Mouse (Mus musculus): ENCODE data around the gene Dgcr8. TPM values are rescaled to one million over a fixed set of nuclear protein-coding genes. Genes with fewer than 3 reads are reported as not detected.

Gene Dgcr8
- polyA plus RNA-seq, 1 experiment from 2014 or later: 32.2 TPM

GRCm38 (mm10) chr16:18214858-18215257, 74.2 kb downstream of the Dgcr8 start:
- H3K4me1 ChIP-seq: peaks cover 10% of the 10 kb centered on the region
- H3K4me2 ChIP-seq: no peak overlapping the region
- no peaks in the 10 kb centered on the region for H3K27me3 ChIP-seq
- no peak overlapping the region for H3K4me3 ChIP-seq
- H3K9ac ChIP-seq: no peak overlapping the region
- WGBS: 69% methylated on average over 7 of the region's 7 CpGs
- H3K36me3 ChIP-seq: no peaks in the 10 kb centered on the region
- no peaks in the 10 kb centered on the region for H3K9me3 ChIP-seq
- ATAC-seq (ENCODE audit: borderline replicate concordance, extremely low read depth, low FRiP score, low TSS enrichment): no peak
- no peak overlapping the region for H3K27ac ChIP-seq

- Histone ChIP-seq H3K27ac (no peak overlapping the region), H3K27me3 (no peaks in the 10 kb centered on the region), H3K4me1 (peaks cover 5% of the 10 kb centered on the region; the same call in 1 of the 2 replicates), H3K9me3 (no peaks in the 10 kb centered on the region), H3K4me3 (no peak overlapping the region), H3K4me2 (no peak overlapping the region), H3K36me3 (no peaks in the 10 kb centered on the region), H3K9ac (no peak overlapping the region)
- WGBS: 44% methylated on average over 6 of the region's 6 CpGs
- ATAC-seq (ENCODE audit: borderline replicate concordance, extremely low read depth, low FRiP score, low TSS enrichment): no peak
Observed at GRCm38 (mm10) chr16:18213689-18214088, 75.4 kb downstream of the Dgcr8 start.

- Histone ChIP-seq H3K27ac (no peak overlapping the region), H3K36me3 (no peaks in the 10 kb centered on the region), H3K4me2 (no peak overlapping the region), H3K9me3 (no peaks in the 10 kb centered on the region), H3K9ac (no peak overlapping the region), H3K27me3 (no peaks in the 10 kb centered on the region), H3K4me3 (no peak overlapping the region), H3K4me1 (peaks cover 5% of the 10 kb centered on the region; the same call in 1 of the 2 replicates)
- WGBS: 44% methylated on average over 10 of the region's 10 CpGs
- 0 out of 2 replicates have a peak, but pooled peaks have one; percentile 21 for ATAC-seq (ENCODE audit: borderline replicate concordance, extremely low read depth, low FRiP score, low TSS enrichment)
Observed at GRCm38 (mm10) chr16:18211417-18212171, 77.5 kb downstream of the Dgcr8 start.

GRCm38 (mm10) chr16:18210701-18211416, 78.2 kb downstream of the Dgcr8 start:
- H3K4me1 ChIP-seq: peaks cover 5% of the 10 kb centered on the region; the same call in 1 of the 2 replicates
- no peaks in the 10 kb centered on the region for H3K9me3 ChIP-seq
- 0 out of 2 replicates have a peak, but pooled peaks have one; percentile 2 for ATAC-seq (ENCODE audit: borderline replicate concordance, extremely low read depth, low FRiP score, low TSS enrichment)
- no peak overlapping the region for H3K4me3 ChIP-seq
- H3K4me2 ChIP-seq: no peak overlapping the region
- 23% methylated on average over 8 of the region's 8 CpGs for WGBS
- no peaks in the 10 kb centered on the region for H3K27me3 ChIP-seq
- no peaks in the 10 kb centered on the region for H3K36me3 ChIP-seq
- no peak overlapping the region for H3K9ac ChIP-seq
- H3K27ac ChIP-seq: no peak overlapping the region

MicroRNAs within 50 kb of the gene (microRNA counts, 519-probe panel; counts per million panel counts)
- microRNA mmu-miR-1306: 2,491 counts per million, percentile 50 among the panel's probes with 10 or more counts
- microRNA mmu-miR-185: 2,674 counts per million, percentile 67 among the panel's probes with 10 or more counts

Small RNA genes lying within 50 kb of the gene (microRNA-seq; reads per million reads assigned to microRNA genes)
- gene Gm24572: 0.93 reads per million
- gene Mir1306: 247 reads per million, percentile 62 among the genes with 10 or more reads in this experiment
- 269 reads per million, percentile 63 among the genes with 10 or more reads in this experiment for gene Mir185

Other genes with a start within 250 kb of the Dgcr8 start
- 95.5 and 97.9 TPM in 2 replicates for gene Dgcr6, start 236.4 kb downstream of the Dgcr8 start, polyA plus RNA-seq (2015; fragmentation: Nextera tagmentation; extraction: Ambion mirVana)
- gene Prodh, start 199.0 kb downstream of the Dgcr8 start, polyA plus RNA-seq (2015; fragmentation: Nextera tagmentation; extraction: Ambion mirVana): 13.5 and 14.7 TPM in 2 replicates
- gene Rtn4r, start 161.6 kb downstream of the Dgcr8 start, polyA plus RNA-seq (2015; fragmentation: Nextera tagmentation; extraction: Ambion mirVana): 0.74 and 0.90 TPM in 2 replicates
- gene Ccdc188, start 71.4 kb downstream of the Dgcr8 start, polyA plus RNA-seq (2015; fragmentation: Nextera tagmentation; extraction: Ambion mirVana): not detected in 2 replicates
- 19.7 and 20.6 TPM in 2 replicates for gene Zdhhc8, start 54.1 kb downstream of the Dgcr8 start, polyA plus RNA-seq (2015; fragmentation: Nextera tagmentation; extraction: Ambion mirVana)
- gene Trmt2a, start 40.6 kb downstream of the Dgcr8 start, polyA plus RNA-seq (2015; fragmentation: Nextera tagmentation; extraction: Ambion mirVana): 103 and 106 TPM in 2 replicates
- gene Ranbp1, start 40.5 kb downstream of the Dgcr8 start, polyA plus RNA-seq (2015; fragmentation: Nextera tagmentation; extraction: Ambion mirVana): 580 and 615 TPM in 2 replicates
- 2.1 and 2.4 TPM in 2 replicates for gene Gm49776, start 30.9 kb downstream of the Dgcr8 start, polyA plus RNA-seq (2015; fragmentation: Nextera tagmentation; extraction: Ambion mirVana)
- 24.6 and 33.0 TPM in 2 replicates for gene Tango2, start 58.9 kb upstream of the Dgcr8 start, polyA plus RNA-seq (2015; fragmentation: Nextera tagmentation; extraction: Ambion mirVana)
- gene Arvcf, start 58.9 kb upstream of the Dgcr8 start, polyA plus RNA-seq (2015; fragmentation: Nextera tagmentation; extraction: Ambion mirVana): 29.7 and 35.5 TPM in 2 replicates
- gene Txnrd2, start 137.1 kb upstream of the Dgcr8 start, polyA plus RNA-seq (2015; fragmentation: Nextera tagmentation; extraction: Ambion mirVana): 22.7 and 23.4 TPM in 2 replicates
- gene Comt, start 137.6 kb upstream of the Dgcr8 start, polyA plus RNA-seq (2015; fragmentation: Nextera tagmentation; extraction: Ambion mirVana): 112 and 122 TPM in 2 replicates
- gene Gnb1l, start 209.5 kb upstream of the Dgcr8 start, polyA plus RNA-seq (2015; fragmentation: Nextera tagmentation; extraction: Ambion mirVana): 15.7 and 17.0 TPM in 2 replicates
- gene Rtl10, start 209.7 kb upstream of the Dgcr8 start, polyA plus RNA-seq (2015; fragmentation: Nextera tagmentation; extraction: Ambion mirVana): 4.9 and 5.4 TPM in 2 replicates